Mouse (Mus musculus) embryonic facial prominence, embryonic 12.5 days (tissue): Measurements from ENCODE around the gene Peli2. TPM values are rescaled to one million over a fixed set of nuclear protein-coding genes. Genes with fewer than 3 reads are reported as not detected.
A peak's percentile ranks its signal among the peaks of the same experiment; 100 is the strongest.
"Not testable (repeated sequence)": the region's sequence is repeated elsewhere in the genome, so short reads cannot be mapped to it uniquely, and the experiment has no call there.

Experiments
- ATAC-seq: fragments of 200-750 bp; cut with Nextera tagmentation; 2 replicates; pipeline ENCODE4 v1.8.0; 2017; ENCODE audit not compliant: insufficient number of reproducible peaks, insufficient read depth, low FRiP score, low TSS enrichment
- H3K27ac ChIP-seq: fragments of 300-500 bp; sonication (generic); 2 replicates; pipeline ENCODE4 v1.5.1; 2016; ENCODE audit warnings: mild to moderate bottlenecking
- H3K27me3 ChIP-seq: fragments of 300-500 bp; sonication (generic); 2 replicates; pipeline ENCODE4 v1.6.1; 2016; ENCODE audit warnings: mild to moderate bottlenecking, moderate library complexity
- H3K36me3 ChIP-seq: fragments of 300-500 bp; sonication (generic); 2 replicates; pipeline ENCODE4 v1.6.1; 2016; ENCODE audit warnings: mild to moderate bottlenecking
- H3K4me1 ChIP-seq: fragments of 300-500 bp; sonication (generic); 2 replicates; pipeline ENCODE4 v1.6.1; 2016
- H3K4me2 ChIP-seq: fragments of 300-500 bp; sonication (generic); replicated peaks from 2 replicates; pipeline ENCODE4 v1.6.1; 2016; ENCODE audit warnings: mild to moderate bottlenecking, moderate library complexity
- H3K4me3 ChIP-seq: fragments of 300-500 bp; sonication (generic); 2 replicates; pipeline ENCODE4 v1.5.1; 2016; ENCODE audit warnings: mild to moderate bottlenecking
- H3K9ac ChIP-seq: fragments of 300-500 bp; sonication (generic); 2 replicates; pipeline ENCODE4 v1.6.1; 2016; ENCODE audit warnings: mild to moderate bottlenecking, moderate library complexity
- H3K9me3 ChIP-seq: fragments of 300-500 bp; sonication (generic); 2 replicates; pipeline ENCODE4 v1.6.1; 2016; ENCODE audit warnings: mild to moderate bottlenecking, moderate library complexity
- WGBS: fragments of 180-500 bp; shearing (Covaris S2); methylation state at CpG from one replicate; pipeline ENCODE4 v1.1.7; 2016; 5-methylcytosine and 5-hydroxymethylcytosine counted together
- polyA plus RNA-seq: library from polyadenylated mRNA; unstranded; fragments of >200 nt; fragmentation: Nextera tagmentation; extraction: Ambion mirVana; gene quantifications from 2 replicates; pipeline ENCODE4 v1.2.1, GENCODE M21; 2016

Gene Peli2
- 8.5 and 9.9 TPM in 2 replicates for polyA plus RNA-seq

DNA sequence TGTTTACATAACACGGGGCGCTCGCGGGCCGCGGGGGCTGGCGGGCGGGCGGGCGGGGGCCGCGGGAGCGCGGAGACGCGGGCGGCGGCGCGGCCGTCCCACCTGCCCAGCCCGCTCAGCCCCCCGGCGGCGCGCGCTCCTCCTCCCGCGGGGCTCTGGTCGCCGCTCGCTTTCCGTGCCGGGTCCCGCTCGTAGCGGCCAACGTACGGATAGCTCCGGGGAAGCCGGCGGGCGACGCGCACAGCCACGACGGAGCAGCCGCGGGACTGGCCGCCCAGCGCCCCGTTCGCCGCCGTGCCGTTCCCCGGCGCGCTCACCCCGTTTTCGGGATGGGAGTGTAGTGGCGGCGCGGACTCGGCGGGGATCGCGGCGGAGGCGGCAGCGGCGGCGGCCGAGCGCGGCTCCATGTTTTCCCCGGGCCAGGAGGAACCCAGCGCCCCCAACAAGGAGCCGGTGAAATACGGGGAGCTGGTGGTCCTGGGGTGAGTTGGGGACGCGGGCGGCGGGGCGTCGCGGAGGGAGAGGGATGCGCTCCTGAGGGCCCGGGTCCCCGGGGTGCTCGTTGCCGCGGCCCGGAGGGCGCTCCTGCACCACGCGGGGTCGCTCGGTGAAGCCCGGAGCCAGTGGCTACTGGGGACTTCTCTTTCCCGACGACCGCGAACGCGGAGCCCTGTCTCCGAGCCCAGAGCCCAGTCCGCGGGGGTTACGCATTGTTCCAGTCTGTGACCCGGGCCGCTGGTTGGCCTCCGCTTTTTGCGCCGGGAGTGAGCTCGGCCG is at the start of gene Peli2:
Peli2 (plus strand) TSS at position 72 of the 777 bp plus-strand sequence.
- Histone ChIP-seq H3K4me1 (peaks cover 38% of the 10 kb centered on the region), H3K4me2 (peak within 1 kb of the TSS; percentile 61), H3K27me3 (0 out of 2 replicates have a peak, but pooled peaks cover 4% of the 10 kb centered on the region), H3K36me3 (no peaks in the 10 kb centered on the region), H3K4me3 (peak within 1 kb of the TSS; percentile 73), H3K9me3 (no peaks in the 10 kb centered on the region), H3K27ac (peak within 1 kb of the TSS; percentile 80), H3K9ac (peak within 1 kb of the TSS; percentile 84)
- WGBS, result under 1% methylated on average over 101 of the region's 117 CpGs
- ATAC-seq, result peak; percentile 75

DNA sequence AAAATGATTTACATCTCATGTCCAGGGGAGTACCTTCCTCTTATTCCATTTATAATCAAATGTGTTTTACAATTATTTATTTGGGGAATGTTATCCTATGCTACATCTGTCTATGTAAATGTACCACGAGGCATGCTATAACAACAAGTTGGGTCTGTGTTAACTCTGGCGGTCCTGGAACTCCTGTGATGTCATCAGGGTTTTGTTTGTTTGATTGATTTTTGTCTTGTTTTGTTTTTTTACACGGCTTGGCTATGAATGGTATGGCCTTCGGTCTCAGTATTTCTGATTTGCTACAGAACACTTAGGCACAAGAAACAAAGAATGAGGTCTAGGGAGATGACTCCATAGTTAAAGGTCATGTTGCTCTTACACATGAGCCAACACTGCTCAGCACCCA is 48.5 kb upstream of the Peli2 start:
- Histone ChIP-seq H3K9me3 (no peaks in the 10 kb centered on the region), H3K4me3 (no peak overlapping the region), H3K27ac (no peak overlapping the region), H3K36me3 (no peaks in the 10 kb centered on the region), H3K4me2 (no peak overlapping the region), H3K27me3 (no peaks in the 10 kb centered on the region), H3K4me1 (0 out of 2 replicates have a peak, but pooled peaks cover 7% of the 10 kb centered on the region), H3K9ac (no peak overlapping the region)
- WGBS, result 71% methylated on average over 4 of the region's 4 CpGs
- no peak for ATAC-seq

GRCm38 (mm10) chr14:48073247-48074161 is 47.1 kb upstream of the Peli2 start:
- Histone ChIP-seq H3K9me3 (no peaks in the 10 kb centered on the region), H3K4me2 (no peak overlapping the region), H3K27ac (no peak overlapping the region), H3K36me3 (no peaks in the 10 kb centered on the region), H3K27me3 (no peaks in the 10 kb centered on the region), H3K4me3 (no peak overlapping the region), H3K4me1 (0 out of 2 replicates have a peak, but pooled peaks cover 7% of the 10 kb centered on the region), H3K9ac (no peak overlapping the region)
- 37% methylated on average over 24 of the region's 24 CpGs for WGBS
- peak; percentile 60; the same call in 1 of the 2 replicates for ATAC-seq

DNA sequence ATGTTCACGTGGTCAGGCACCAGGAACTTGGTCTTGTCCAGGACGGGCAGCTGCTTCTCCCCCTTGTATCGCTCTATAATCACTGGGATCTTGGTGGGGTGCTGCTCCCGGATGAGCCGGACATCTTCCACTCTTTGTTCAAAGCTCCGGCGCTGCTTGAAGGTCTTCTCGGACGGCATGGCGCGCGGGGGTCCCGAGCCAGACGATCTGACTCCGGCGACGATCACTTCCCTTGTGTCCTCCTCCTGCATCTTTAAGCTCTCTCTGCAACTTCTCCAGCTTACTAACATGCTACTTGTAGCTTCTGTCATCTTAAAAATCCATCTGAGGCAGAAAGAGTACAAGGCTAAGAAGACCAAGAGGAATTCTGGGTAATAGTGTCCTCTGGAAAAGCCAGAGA is 41.0 kb upstream of the Peli2 start:
- not testable (repeated sequence) for H3K9ac ChIP-seq, H3K4me2 ChIP-seq, H3K27me3 ChIP-seq, H3K4me3 ChIP-seq, H3K9me3 ChIP-seq, H3K4me1 ChIP-seq, ATAC-seq, H3K36me3 ChIP-seq, H3K27ac ChIP-seq
- 90% methylated on average over 17 of the region's 17 CpGs for WGBS

DNA sequence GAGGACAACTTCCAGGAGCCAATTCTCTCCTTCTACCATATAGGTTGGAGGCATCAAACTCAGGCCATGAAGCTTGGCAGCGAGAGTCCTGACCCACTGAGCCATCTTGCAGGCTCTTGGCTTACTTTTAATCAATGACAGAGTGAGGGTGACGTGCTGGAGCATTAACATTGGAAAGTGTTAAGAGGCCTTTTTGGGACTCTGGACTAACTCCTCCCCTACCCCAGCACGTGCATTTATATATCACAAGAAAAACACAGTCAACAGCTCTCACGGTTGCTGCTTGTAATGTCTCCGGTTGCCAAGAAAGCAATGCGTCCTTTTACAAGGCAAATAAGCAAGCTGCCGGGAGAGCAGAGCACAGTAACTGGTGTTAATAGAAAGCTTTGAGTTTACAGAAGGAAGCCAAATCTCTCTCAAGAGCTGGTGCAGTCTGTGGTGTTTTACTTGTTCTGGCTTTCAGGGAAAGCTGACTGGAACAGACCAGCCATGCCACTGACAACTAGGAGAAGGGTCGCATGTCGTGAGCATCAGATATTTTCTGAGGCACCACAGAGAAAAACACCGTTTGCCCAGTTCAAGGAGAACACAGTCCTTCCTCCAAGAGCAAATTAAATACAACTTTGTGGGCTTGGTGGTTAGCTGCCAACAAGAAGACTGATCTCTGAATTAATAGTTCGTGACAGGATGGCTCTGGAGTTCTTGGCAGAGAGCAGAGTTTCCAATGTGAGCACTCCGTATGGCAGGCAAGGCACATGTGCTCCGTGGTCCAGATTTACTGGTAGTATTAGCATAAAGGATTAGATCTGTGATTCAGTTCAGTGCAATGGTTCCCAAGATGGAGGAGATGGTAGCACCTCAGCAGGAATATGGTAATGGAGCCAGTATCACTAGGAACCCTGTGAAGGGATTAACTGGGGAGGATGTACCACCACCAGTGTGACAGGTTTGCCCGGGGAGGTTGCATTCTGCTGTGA is 36.5 kb upstream of the Peli2 start:
- Histone ChIP-seq H3K9me3 (no peaks in the 10 kb centered on the region), H3K4me3 (no peak overlapping the region), H3K9ac (no peak overlapping the region), H3K4me1 (no peaks in the 10 kb centered on the region; the same call in 1 of the 2 replicates), H3K27me3 (peaks cover 2% of the 10 kb centered on the region; the same call in 1 of the 2 replicates), H3K27ac (no peak overlapping the region), H3K4me2 (no peak overlapping the region), H3K36me3 (no peaks in the 10 kb centered on the region)
- WGBS, result 33% methylated on average over 14 of the region's 14 CpGs
- ATAC-seq, result no peak

GRCm38 (mm10) chr14:48086682-48087297 is 33.8 kb upstream of the Peli2 start:
- H3K27me3 ChIP-seq, result peaks cover 2% of the 10 kb centered on the region; the same call in 1 of the 2 replicates
- no peaks in the 10 kb centered on the region for H3K9me3 ChIP-seq
- no peak overlapping the region for H3K4me3 ChIP-seq
- no peak for ATAC-seq
- 48% methylated on average over 7 of the region's 7 CpGs for WGBS
- H3K27ac ChIP-seq, result no peak overlapping the region
- no peaks in the 10 kb centered on the region for H3K36me3 ChIP-seq
- H3K4me1 ChIP-seq, result peaks cover 8% of the 10 kb centered on the region; the same call in 1 of the 2 replicates
- H3K4me2 ChIP-seq, result no peak overlapping the region
- H3K9ac ChIP-seq, result no peak overlapping the region

GRCm38 (mm10) chr14:48087298-48087830 is 33.3 kb upstream of the Peli2 start:
- H3K4me2 ChIP-seq, result no peak overlapping the region
- WGBS, result 65% methylated on average over 8 of the region's 8 CpGs
- H3K4me1 ChIP-seq, result peaks cover 10% of the 10 kb centered on the region; the same call in 1 of the 2 replicates
- no peaks in the 10 kb centered on the region for H3K36me3 ChIP-seq
- H3K27ac ChIP-seq, result no peak overlapping the region
- H3K9me3 ChIP-seq, result no peaks in the 10 kb centered on the region
- no peak overlapping the region for H3K9ac ChIP-seq
- peaks cover 2% of the 10 kb centered on the region; the same call in 1 of the 2 replicates for H3K27me3 ChIP-seq
- no peak overlapping the region for H3K4me3 ChIP-seq
- ATAC-seq, result no peak

DNA sequence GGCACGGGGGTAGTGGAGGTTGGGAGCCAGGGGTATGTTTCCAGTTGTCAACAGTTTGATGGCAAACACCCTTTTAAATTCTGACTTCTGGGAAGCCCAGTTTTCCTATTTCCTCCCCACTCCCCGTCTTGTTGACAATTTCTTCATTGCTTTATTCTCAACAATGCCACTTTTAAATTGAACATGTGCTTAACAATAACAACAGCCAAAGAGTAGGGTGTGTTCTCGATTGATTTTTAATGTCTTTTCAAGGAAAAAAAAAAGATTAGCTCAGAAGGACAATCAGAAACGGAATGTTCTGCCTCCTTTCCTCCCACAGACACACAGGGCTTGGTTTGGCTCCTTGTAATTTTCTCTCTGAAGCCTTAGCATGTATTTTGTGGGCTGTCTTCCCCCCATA is 30.2 kb upstream of the Peli2 start:
- H3K4me1 ChIP-seq, result peaks cover 10% of the 10 kb centered on the region; the same call in 1 of the 2 replicates
- H3K27ac ChIP-seq, result no peak overlapping the region
- no peaks in the 10 kb centered on the region for H3K9me3 ChIP-seq
- H3K36me3 ChIP-seq, result no peaks in the 10 kb centered on the region
- 58% methylated on average over 4 of the region's 4 CpGs for whole genome bisulfite sequencing
- H3K4me3 ChIP-seq, result no peak overlapping the region
- no peak overlapping the region for H3K4me2 ChIP-seq
- H3K9ac ChIP-seq, result no peak overlapping the region
- ATAC-seq, result no peak
- peaks cover 2% of the 10 kb centered on the region; the same call in 1 of the 2 replicates for H3K27me3 ChIP-seq

GRCm38 (mm10) chr14:48091160-48091559 is 29.5 kb upstream of the Peli2 start:
- ATAC-seq, result no peak
- peaks cover 10% of the 10 kb centered on the region; the same call in 1 of the 2 replicates for H3K4me1 ChIP-seq
- H3K27me3 ChIP-seq, result peaks cover 2% of the 10 kb centered on the region; the same call in 1 of the 2 replicates
- no peak overlapping the region for H3K9ac ChIP-seq
- peak overlapping the region; percentile 18; the same call in 1 of the 2 replicates for H3K4me2 ChIP-seq
- no peak overlapping the region for H3K27ac ChIP-seq
- 72% methylated on average over 8 of the region's 8 CpGs for WGBS
- H3K4me3 ChIP-seq, result no peak overlapping the region
- H3K36me3 ChIP-seq, result no peaks in the 10 kb centered on the region
- H3K9me3 ChIP-seq, result no peaks in the 10 kb centered on the region

DNA sequence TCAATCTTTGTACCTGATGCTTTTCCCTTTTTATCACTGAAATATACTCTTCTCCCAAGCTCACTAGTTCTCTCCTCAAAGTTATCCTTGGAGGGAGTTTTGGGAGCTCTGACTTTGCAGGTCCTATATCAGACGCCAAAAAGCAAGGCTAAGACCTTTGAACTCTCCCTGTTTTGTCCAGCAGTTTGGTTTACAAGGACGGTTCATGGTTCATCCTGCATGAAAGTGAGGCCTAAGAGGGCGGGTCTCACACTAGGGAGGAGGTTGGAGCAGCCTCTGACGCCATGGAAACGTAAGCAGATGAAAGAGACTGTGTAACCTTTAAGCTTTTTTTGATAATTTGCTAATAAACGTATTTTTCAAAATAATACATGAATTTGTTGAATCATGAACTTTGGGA is 22.4 kb upstream of the Peli2 start:
- ATAC-seq, result no peak
- 56% methylated on average over 6 of the region's 6 CpGs for WGBS

More for the DNA sequence above, 22.4 kb upstream of the Peli2 start:
- H3K27ac ChIP-seq, result no peak overlapping the region
- no peak overlapping the region for H3K4me2 ChIP-seq
- H3K4me3 ChIP-seq, result no peak overlapping the region
- H3K27me3 ChIP-seq, result no peaks in the 10 kb centered on the region
- H3K4me1 ChIP-seq, result no peaks in the 10 kb centered on the region
- H3K36me3 ChIP-seq, result no peaks in the 10 kb centered on the region
- H3K9ac ChIP-seq, result no peak overlapping the region
- H3K9me3 ChIP-seq, result no peaks in the 10 kb centered on the region
